Mouse (Mus musculus) kidney, embryonic 14.5 days (tissue): Measurements from ENCODE around the gene Gm815. TPM values are rescaled to one million over a fixed set of nuclear protein-coding genes. Genes with fewer than 3 reads are reported as not detected.
A peak's percentile ranks its signal among the peaks of the same experiment; 100 is the strongest.

ENCODE experiments used
- ATAC-seq: fragments of 200-750 bp; cut with Nextera tagmentation; 2 replicates; pipeline ENCODE4 v1.8.0; 2017; ENCODE audit warnings: moderate number of reproducible peaks, mild to moderate bottlenecking, moderate TSS enrichment, moderate library complexity; ENCODE audit not compliant: low FRiP score, low TSS enrichment
- H3K27ac ChIP-seq: fragments of 300-500 bp; sonication (generic); 2 replicates; pipeline ENCODE4 v1.5.1; 2014; ENCODE audit warnings: low read depth, mild to moderate bottlenecking, low read length, moderate library complexity, mixed read lengths
- H3K27me3 ChIP-seq: fragments of 300-500 bp; sonication (generic); 2 replicates; pipeline ENCODE4 v1.6.1; 2014; ENCODE audit warnings: mild to moderate bottlenecking, low read length; ENCODE audit not compliant: control insufficient read depth, insufficient read depth
- H3K36me3 ChIP-seq: fragments of 300-500 bp; sonication (generic); 2 replicates; pipeline ENCODE4 v1.6.1; 2014; ENCODE audit warnings: low read length, mixed read lengths; ENCODE audit not compliant: control insufficient read depth, insufficient read depth
- H3K4me1 ChIP-seq: fragments of 300-500 bp; sonication (generic); 2 replicates; pipeline ENCODE4 v1.6.1; 2014; ENCODE audit warnings: low read length, mixed read lengths; ENCODE audit not compliant: control insufficient read depth, insufficient read depth
- H3K4me2 ChIP-seq: fragments of 300-500 bp; sonication (generic); replicated peaks from 2 replicates; pipeline ENCODE4 v1.6.1; 2014; ENCODE audit warnings: low read depth, mild to moderate bottlenecking, low read length
- H3K4me3 ChIP-seq: fragments of 300-500 bp; sonication (generic); 2 replicates; pipeline ENCODE4 v1.5.1; 2014; ENCODE audit warnings: mild to moderate bottlenecking, low read length
- H3K9ac ChIP-seq: fragments of 300-500 bp; sonication (generic); 2 replicates; pipeline ENCODE4 v1.6.1; 2014; ENCODE audit warnings: low read depth, mild to moderate bottlenecking, low read length, moderate library complexity
- H3K9me3 ChIP-seq: fragments of 300-500 bp; sonication (generic); 2 replicates; pipeline ENCODE4 v1.6.1; 2016; ENCODE audit warnings: low read length; ENCODE audit not compliant: control insufficient read depth
- WGBS: fragments of 180-500 bp; shearing (Covaris S2); extraction: QIAGEN DNeasy Blood & Tissue Kit; methylation state at CpG from one replicate; pipeline ENCODE4 v1.1.7; 2014; 5-methylcytosine and 5-hydroxymethylcytosine counted together
- polyA plus RNA-seq: library from polyadenylated mRNA; unstranded; fragments of >200 nt; fragmentation: Nextera tagmentation; extraction: Ambion mirVana; gene quantifications from 2 replicates; pipeline ENCODE4 v1.2.1, GENCODE M21; 2014

The Gm815 gene
- polyA plus RNA-seq, 1 experiment from 2014 or later: not detected

GRCm38 (mm10) chr19:26870280-26870679 lies 15.4 kb upstream of the Gm815 start:
- Histone ChIP-seq H3K27ac (peak overlapping the region; percentile 67; the same call in 1 of the 2 replicates), H3K4me2 (no peak overlapping the region), H3K9ac (no peak overlapping the region), H3K4me1 (peaks cover 28% of the 10 kb centered on the region), H3K27me3 (no peaks in the 10 kb centered on the region), H3K4me3 (no peak overlapping the region), H3K36me3 (no peaks in the 10 kb centered on the region), H3K9me3 (no peaks in the 10 kb centered on the region)
- WGBS: 32% methylated on average over 7 of the region's 7 CpGs
- no peak for ATAC-seq

- Histone ChIP-seq H3K4me3 (no peak overlapping the region), H3K27ac (no peak overlapping the region), H3K27me3 (no peaks in the 10 kb centered on the region), H3K9me3 (no peaks in the 10 kb centered on the region), H3K4me2 (no peak overlapping the region), H3K36me3 (no peaks in the 10 kb centered on the region), H3K9ac (no peak overlapping the region), H3K4me1 (peaks cover 26% of the 10 kb centered on the region)
- 11% methylated on average over 3 of the region's 3 CpGs for WGBS
- peak; percentile 32; the same call in 1 of the 2 replicates for ATAC-seq
Observed at GRCm38 (mm10) chr19:26871096-26871495, 14.6 kb upstream of the Gm815 start.

GRCm38 (mm10) chr19:26872886-26873285 lies 12.8 kb upstream of the Gm815 start:
- Histone ChIP-seq H3K9me3 (no peaks in the 10 kb centered on the region), H3K4me1 (peaks cover 27% of the 10 kb centered on the region), H3K4me3 (no peak overlapping the region), H3K36me3 (no peaks in the 10 kb centered on the region), H3K9ac (no peak overlapping the region), H3K27me3 (no peaks in the 10 kb centered on the region), H3K27ac (no peak overlapping the region), H3K4me2 (no peak overlapping the region)
- 54% methylated on average over 6 of the region's 6 CpGs for WGBS
- no peak for ATAC-seq

GRCm38 (mm10) chr19:26875601-26876000 lies 10.1 kb upstream of the Gm815 start:
- ATAC-seq: no peak
- H3K9me3 ChIP-seq: no peaks in the 10 kb centered on the region
- 95% methylated on average over 6 of the region's 6 CpGs for WGBS
- no peak overlapping the region for H3K9ac ChIP-seq
- peaks cover 22% of the 10 kb centered on the region for H3K4me1 ChIP-seq
- no peak overlapping the region for H3K4me2 ChIP-seq
- H3K27me3 ChIP-seq: no peaks in the 10 kb centered on the region
- H3K4me3 ChIP-seq: no peak overlapping the region
- no peaks in the 10 kb centered on the region for H3K36me3 ChIP-seq
- H3K27ac ChIP-seq: no peak overlapping the region

- H3K9me3 ChIP-seq: no peaks in the 10 kb centered on the region
- ATAC-seq: peak; percentile 39; the same call in 1 of the 2 replicates
- no peak overlapping the region for H3K27ac ChIP-seq
- peaks cover 23% of the 10 kb centered on the region for H3K4me1 ChIP-seq
- WGBS: 8% methylated on average over 10 of the region's 10 CpGs
- no peaks in the 10 kb centered on the region for H3K36me3 ChIP-seq
- no peak overlapping the region for H3K4me3 ChIP-seq
- no peak overlapping the region for H3K4me2 ChIP-seq
- no peak overlapping the region for H3K9ac ChIP-seq
- no peaks in the 10 kb centered on the region for H3K27me3 ChIP-seq
Observed at GRCm38 (mm10) chr19:26877180-26877775, 8.4 kb upstream of the Gm815 start.

- no peak overlapping the region for H3K4me3 ChIP-seq
- H3K4me1 ChIP-seq: peaks cover 23% of the 10 kb centered on the region
- H3K9ac ChIP-seq: no peak overlapping the region
- no peaks in the 10 kb centered on the region for H3K9me3 ChIP-seq
- H3K4me2 ChIP-seq: no peak overlapping the region
- 63% methylated on average over 4 of the region's 4 CpGs for WGBS
- no peaks in the 10 kb centered on the region for H3K27me3 ChIP-seq
- peak; percentile 50 for ATAC-seq
- no peaks in the 10 kb centered on the region for H3K36me3 ChIP-seq
- H3K27ac ChIP-seq: peak overlapping the region; percentile 30; the same call in 1 of the 2 replicates
Observed at GRCm38 (mm10) chr19:26879856-26880255, 5.8 kb upstream of the Gm815 start.

- ATAC-seq: peak; percentile 79
- WGBS: 55% methylated on average over 10 of the region's 10 CpGs
Observed at GRCm38 (mm10) chr19:26881866-26882427, 3.7 kb upstream of the Gm815 start.

GRCm38 (mm10) chr19:26888171-26888570 lies 2.5 kb downstream of the Gm815 start:
- ATAC-seq: no peak
- no peaks in the 10 kb centered on the region for H3K27me3 ChIP-seq
- H3K4me2 ChIP-seq: no peak overlapping the region
- WGBS: 83% methylated on average over 9 of the region's 9 CpGs
- no peak overlapping the region for H3K4me3 ChIP-seq
- H3K27ac ChIP-seq: no peak overlapping the region
- H3K9ac ChIP-seq: no peak overlapping the region
- H3K36me3 ChIP-seq: no peaks in the 10 kb centered on the region
- H3K4me1 ChIP-seq: no peaks in the 10 kb centered on the region
- no peaks in the 10 kb centered on the region for H3K9me3 ChIP-seq

More at GRCm38 (mm10) chr19:26881866-26882427, 3.7 kb upstream of the Gm815 start:
- H3K4me2 ChIP-seq: no peak overlapping the region
- no peak overlapping the region for H3K4me3 ChIP-seq
- H3K9me3 ChIP-seq: no peaks in the 10 kb centered on the region
- no peak overlapping the region for H3K27ac ChIP-seq
- H3K27me3 ChIP-seq: no peaks in the 10 kb centered on the region
- no peaks in the 10 kb centered on the region for H3K36me3 ChIP-seq
- H3K4me1 ChIP-seq: peaks cover 19% of the 10 kb centered on the region
- H3K9ac ChIP-seq: no peak overlapping the region

- H3K27me3 ChIP-seq: no peaks in the 10 kb centered on the region
- no peaks in the 10 kb centered on the region for H3K36me3 ChIP-seq
- 69% methylated on average over 9 of the region's 9 CpGs for WGBS
- peak overlapping the region; percentile 30; the same call in 1 of the 2 replicates for H3K27ac ChIP-seq
- no peak overlapping the region for H3K4me2 ChIP-seq
- no peak overlapping the region for H3K4me3 ChIP-seq
- H3K4me1 ChIP-seq: no peaks in the 10 kb centered on the region
- no peak overlapping the region for H3K9ac ChIP-seq
- ATAC-seq: no peak
- no peaks in the 10 kb centered on the region for H3K9me3 ChIP-seq
Observed at GRCm38 (mm10) chr19:26891306-26891964, 5.8 kb downstream of the Gm815 start.
